Mouse (Mus musculus): ENCODE measurements at regions not wholly inside any gene's neighbourhood (a gene's known extent, or its start where the extent isn't known, plus 50 kb on each side); places are given as distances from the start of the nearest gene placed in this dataset.

DNA sequence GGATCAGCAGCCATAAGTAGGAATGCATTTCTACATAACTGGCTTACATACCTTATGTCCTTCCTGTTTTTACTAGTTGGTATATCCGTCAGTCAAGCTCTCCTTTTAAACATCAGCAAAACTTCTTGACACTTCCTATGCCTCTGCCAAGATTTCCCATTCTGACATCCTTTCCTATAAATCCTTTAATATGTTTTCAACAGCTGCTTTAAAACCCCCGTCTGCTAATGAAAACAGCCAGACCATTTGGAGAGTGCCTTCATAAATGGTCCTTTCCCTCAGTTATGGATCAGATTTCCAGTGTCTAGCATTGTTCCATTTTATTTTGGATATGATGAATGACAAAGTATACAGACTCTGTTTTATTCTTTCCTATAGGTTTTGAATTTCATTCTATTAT, 270.7 kb upstream of the Rgmb start:
- DNase-seq (ENCODE audit: low read depth, low spot score) = no peak

GRCm38 (mm10) chr17:16092952-16093351, 262.1 kb upstream of the Rgmb start:
- no peak for DNase-seq (ENCODE audit: low read depth, low spot score)

DNA sequence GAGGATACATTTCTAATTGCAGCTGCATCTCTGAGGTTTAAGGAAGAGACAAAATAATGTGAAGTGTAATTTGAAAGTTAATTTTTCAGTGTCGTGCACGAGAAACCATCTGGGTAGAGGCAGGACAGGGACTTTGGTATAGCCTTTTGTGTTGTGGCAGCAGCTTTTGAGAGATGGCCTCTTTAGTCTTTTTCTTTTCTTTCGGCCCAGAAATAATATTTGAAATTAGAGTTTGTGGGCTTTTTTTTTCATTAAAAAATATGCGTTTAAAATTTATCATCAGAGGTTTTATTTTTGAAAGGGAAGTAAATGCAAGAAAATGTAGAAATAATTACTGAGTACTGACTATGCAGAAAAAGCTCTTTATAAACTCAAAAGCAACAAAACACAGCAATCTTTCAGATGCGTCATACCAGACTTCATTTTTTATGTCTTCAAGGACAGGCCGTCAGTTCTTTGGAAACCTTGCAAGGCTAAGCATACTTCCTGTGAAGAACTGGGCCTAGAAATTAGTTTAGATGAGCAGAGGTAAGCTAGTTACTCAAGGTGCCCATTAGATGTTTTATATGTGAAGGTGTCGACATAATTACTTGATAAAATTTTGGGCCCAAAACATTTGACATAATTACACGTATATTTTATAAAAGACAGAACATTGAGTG, 258.9 kb upstream of the Rgmb start:
- no peak for DNase-seq (ENCODE audit: low read depth, low spot score)

- no peak for DNase-seq (ENCODE audit: low read depth, low spot score)
Observed at GRCm38 (mm10) chr17:16088879-16089618, 258.2 kb upstream of the Rgmb start.

DNA sequence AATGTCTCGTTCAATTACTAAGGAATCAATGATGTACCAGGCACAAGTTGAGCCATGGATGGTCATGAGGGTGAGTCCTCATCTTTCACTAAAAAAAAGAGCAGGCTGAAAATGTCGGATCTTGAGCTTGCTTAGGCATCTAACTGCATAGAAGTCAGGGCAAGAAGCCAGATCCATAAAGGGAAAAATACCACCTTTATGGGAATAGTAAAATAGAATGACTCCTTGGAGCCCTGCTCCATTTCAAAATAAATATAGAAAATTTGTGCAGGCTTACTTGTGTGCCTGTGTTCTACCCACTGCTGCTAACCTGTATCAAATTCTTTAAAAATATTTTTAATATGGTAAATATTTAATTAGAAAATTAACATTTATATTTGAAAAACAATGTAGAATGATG, 256.2 kb upstream of the Rgmb start:
- no peak for DNase-seq (ENCODE audit: low read depth, low spot score)

DNA sequence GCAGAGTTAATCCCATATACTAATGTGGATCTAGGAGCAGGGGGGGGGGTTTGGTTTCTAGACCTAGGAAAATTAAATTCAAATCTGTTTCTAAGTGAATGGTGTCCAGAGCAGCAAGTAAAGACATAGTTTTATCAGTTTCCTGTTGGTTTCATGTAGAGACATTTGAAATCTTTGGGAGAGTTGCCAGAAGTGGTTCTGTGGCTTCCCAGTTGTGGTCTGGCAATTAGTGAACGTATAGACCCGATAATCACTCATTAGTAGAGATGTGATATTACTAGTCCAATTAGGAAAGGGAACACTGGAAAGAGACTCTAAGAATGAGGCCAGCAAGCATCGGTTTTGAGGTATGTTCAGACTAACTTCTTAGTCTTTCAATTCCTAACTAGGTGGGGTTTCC, 252.0 kb upstream of the Rgmb start:
- DNase-seq (ENCODE audit: low read depth, low spot score) = no peak

- DNase-seq (ENCODE audit: low read depth, low spot score) = no peak
Observed at GRCm38 (mm10) chr17:16078549-16078948, 247.7 kb upstream of the Rgmb start.

GRCm38 (mm10) chr17:16069334-16069733, 238.5 kb upstream of the Rgmb start:
- no peak for DNase-seq (ENCODE audit: low read depth, low spot score)

DNA sequence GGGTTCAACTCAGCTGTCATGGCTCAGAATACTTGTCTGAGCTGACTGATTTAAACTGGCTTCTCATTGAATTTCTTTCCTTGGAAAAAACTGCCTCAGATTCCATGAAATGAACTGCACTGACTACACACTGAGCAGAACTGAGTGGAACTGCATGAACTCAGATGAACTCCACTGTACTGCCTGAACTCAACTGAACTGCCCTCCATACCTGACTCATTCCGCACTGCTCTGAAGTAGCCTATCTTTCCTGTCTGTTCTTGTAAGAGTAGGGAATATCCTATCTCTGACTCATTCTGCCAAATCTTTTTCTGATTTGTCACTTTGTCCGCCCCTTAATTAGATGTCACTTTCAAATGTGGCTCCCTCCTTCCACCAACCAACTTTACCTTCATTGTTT, 237.0 kb upstream of the Rgmb start:
- DNase-seq (ENCODE audit: low read depth, low spot score) = no peak

DNA sequence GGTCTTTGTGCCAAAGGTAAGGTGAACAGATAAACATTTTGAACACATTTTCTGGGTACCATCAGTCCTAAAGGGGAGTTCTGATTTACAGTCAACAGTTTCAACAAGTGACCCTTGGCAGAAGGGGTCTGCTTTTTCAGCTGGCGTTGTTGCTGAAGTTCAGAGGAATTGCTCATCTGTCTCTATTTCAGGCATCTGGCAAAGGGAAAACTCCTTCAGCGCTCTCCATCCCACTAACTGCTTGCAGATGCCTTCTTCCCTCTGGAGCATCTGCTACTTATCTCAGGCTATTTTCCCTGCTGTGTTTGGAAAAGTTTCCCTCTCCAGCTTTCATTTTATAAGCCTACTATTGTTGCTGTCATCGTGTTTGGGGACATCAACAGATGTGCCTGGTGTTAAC, 223.6 kb upstream of the Rgmb start:
- no peak for DNase-seq (ENCODE audit: low read depth, low spot score)

GRCm38 (mm10) chr17:16051713-16052112, 220.9 kb upstream of the Rgmb start:
- no peak for DNase-seq (ENCODE audit: low read depth, low spot score)

DNA sequence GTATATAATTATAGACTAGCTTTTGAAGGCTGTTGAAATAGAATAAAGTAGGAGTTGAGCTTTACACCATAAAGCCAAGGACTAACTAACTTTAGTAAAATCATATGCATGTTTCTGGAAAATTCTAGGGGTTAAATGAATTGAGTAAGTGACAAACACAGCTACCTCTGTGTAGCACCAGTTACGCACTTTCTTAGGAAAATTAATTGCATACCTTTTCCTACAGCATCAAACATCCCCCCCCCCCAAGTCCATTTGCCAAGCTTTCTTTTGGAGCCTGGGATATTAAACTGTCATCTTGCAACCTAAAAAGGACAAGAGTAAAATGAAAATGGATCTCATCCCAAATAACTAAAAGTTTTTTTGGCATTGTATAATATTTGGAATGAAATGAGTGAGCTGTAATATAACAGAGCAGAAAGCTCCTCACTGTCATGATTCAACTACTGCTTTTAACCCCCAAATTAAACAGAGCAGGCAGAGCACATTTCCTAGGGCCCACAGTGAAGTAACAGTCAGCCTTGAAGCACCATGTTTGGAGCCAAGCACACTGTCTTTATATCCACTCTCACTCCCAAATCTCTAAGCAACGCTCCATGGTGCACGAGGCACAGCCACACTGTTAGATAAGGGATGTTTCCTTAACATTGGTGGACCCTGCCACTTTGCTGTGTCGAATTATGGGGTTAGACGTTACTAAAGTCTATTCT, 210.9 kb upstream of the Rgmb start:
- DNase-seq (ENCODE audit: low read depth, low spot score) = no peak

DNA sequence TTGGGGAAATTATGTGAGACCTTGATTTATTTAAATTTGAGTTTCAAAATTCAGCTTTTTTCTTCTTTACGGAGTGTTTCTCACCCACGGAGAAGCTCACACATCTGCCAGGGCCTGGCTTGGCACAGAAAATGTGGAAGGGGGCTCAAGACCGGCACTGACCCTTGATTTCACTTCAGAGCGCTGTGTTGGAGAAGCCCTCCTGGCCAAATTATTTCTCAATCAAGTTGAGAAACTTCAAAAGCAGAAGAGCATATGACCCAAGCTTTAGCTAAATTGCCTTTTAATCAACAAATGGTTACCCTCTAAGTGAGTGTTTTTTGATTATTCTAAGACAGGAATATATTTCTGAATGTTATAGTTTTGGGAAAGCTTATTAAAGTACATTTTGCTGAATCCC, 197.2 kb upstream of the Rgmb start:
- no peak for DNase-seq (ENCODE audit: low read depth, low spot score)

- DNase-seq (ENCODE audit: low read depth, low spot score) = no peak
Observed at GRCm38 (mm10) chr17:16004871-16005575, 174.2 kb upstream of the Rgmb start.

GRCm38 (mm10) chr17:16004002-16004401, 173.2 kb upstream of the Rgmb start:
- no peak for DNase-seq (ENCODE audit: low read depth, low spot score)

DNA sequence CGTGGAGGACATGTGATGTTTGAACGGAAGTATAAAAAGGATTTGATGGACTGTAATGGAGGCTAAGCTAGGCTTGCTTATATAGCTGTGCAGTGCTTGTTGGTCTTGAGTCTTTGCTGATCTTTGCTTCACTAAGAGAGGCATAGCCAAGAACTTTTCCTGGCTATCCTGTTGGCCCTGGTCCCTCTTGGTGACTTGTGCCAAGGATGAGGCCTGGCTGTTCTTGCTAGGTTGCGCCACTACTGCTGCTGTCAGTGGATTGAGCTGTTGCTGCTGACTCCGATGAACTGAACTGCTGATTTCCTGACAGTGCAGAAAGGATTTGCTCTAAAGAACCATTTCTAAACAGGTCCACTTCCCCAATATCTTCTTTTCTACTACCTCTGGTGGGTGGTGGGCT, 167.9 kb upstream of the Rgmb start:
- DNase-seq (ENCODE audit: low read depth, low spot score) = no peak

DNA sequence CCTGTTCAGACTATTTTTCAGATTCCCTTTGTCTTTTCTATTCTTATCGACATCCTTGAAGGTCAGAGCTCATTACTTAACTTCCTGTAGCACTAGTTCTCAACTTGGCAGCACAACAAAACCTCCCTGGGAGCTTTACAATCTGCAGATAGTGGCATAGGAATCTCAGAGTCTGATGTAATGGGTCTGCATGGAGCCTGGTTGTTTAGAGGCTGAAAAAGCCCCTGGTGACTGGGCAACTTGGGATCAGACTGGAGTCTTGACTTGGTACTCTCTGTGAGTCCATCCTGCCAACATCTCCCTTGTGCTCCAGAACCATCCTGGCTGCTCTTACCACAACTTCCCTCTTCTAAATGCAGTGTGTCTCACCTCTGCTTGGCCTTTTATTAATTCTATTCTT, 166.4 kb upstream of the Rgmb start:
- no peak for DNase-seq (ENCODE audit: low read depth, low spot score)

DNA sequence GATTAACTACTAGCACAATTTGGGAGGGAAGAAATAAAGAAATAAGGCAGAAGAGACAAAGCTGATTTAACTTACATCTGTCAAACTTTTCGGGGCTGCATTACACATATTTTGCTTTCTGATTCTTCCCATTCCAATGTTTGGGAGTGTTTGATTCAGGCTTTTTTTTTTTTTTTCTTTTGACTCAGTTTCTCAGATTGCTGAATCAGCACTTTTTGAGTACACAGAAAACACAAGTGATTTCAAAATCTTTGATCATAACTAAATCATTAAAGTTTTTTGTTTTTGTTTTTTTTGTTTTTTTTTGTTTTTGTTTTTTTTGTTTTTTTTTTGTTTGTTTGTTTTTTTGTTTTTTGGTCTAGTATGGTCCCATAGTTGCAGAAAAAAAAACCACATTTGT, 164.7 kb upstream of the Rgmb start:
- DNase-seq (ENCODE audit: low read depth, low spot score) = no peak

DNA sequence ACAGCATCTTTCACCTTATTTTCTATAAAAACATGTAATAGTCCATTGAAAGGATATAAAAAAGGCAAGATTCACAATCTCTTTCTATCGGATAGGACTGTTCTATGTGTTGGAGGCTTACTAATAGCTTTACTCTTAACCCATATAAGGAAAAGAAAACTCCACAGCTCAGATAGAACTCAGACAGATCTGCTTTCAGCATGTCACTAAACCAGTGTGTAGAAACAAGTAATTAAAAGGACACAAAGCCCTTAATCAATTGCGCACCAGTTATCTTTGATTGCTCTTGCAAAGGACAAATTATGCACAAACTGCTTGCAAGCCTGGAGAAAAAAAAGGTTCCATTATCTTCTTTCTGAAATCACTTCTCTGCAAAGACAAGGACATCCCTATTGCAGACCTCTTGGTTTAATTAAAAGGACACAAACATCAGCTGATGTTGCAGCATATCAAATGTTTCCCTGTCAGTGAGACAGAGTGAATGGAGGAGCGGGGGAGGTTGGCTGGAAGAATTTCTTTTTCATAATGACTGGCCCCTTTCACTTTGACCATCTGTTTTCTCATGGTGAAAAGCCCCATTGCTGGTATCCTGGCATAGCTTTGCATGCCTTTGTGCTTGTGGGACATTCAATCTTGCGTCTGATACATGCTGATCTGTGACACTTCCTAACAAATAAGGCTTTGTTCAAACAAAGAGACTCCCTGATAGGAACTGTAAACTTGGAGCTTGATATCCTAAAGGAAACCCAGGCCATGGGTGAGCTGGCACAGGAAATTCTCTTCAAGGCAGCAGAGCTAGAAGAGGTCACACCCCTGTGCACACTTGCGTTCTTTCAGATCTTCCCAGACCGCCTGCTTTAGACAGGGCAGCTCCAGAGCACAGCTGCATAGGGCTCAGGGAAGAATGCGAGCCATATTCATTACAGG, 162.8 kb upstream of the Rgmb start:
- DNase-seq (ENCODE audit: low read depth, low spot score) = peak; percentile 15

GRCm38 (mm10) chr17:15991916-15992315, 161.1 kb upstream of the Rgmb start:
- peak; percentile 52 for DNase-seq (ENCODE audit: low read depth, low spot score)

- DNase-seq (ENCODE audit: low read depth, low spot score) = no peak
Observed at GRCm38 (mm10) chr17:15990303-15990702, 159.5 kb upstream of the Rgmb start.
